Mouse (Mus musculus): Measurements from ENCODE around the gene Ppcdc. TPM values are rescaled to one million over a fixed set of nuclear protein-coding genes. Genes with fewer than 3 reads are reported as not detected.

Gene Ppcdc
- polyA plus RNA-seq (2012; rRNA removed; ENCODE audit: low replicate concordance), result 40.6 and 42.8 TPM in 2 replicates

DNA sequence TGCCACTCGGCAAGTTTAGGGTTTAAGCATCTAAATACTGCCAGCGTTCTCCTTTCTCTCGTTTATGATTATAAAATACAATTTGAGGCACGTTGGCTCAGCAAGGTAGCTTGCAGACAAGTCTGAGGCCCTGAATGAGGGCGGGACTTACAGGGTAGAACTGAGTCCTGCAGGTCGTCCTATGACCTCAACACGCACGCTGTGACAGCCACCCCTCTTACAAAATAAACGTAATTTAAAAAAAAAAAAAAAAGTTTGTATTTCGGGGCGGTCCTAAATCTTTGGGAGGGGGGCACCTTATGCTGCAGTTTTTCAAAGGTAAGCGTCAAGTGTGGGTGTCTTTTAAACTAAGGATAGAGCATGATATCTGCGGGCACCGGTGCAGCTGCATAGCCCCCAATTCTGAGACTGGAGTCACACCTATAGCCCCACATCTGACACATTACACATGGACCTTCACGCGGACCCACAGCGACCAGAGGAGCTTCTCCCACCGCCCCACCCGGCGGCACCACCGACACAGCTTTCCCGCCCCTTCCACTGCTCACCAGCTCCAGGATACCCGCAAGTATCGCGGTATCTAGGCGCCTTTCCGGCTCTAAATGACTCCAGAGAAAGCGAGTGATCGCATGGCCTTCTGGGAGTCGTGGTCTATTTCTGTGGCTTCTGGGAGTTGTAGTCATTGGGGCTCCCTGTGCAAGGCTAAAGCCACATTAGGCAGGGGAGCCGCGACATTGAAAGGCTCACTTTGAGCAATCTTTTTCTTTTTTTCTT, at the start of gene Ppcdc:
TSS of gene Ppcdc (minus strand) at position 603 of the 774 bp plus-strand sequence.

DNA sequence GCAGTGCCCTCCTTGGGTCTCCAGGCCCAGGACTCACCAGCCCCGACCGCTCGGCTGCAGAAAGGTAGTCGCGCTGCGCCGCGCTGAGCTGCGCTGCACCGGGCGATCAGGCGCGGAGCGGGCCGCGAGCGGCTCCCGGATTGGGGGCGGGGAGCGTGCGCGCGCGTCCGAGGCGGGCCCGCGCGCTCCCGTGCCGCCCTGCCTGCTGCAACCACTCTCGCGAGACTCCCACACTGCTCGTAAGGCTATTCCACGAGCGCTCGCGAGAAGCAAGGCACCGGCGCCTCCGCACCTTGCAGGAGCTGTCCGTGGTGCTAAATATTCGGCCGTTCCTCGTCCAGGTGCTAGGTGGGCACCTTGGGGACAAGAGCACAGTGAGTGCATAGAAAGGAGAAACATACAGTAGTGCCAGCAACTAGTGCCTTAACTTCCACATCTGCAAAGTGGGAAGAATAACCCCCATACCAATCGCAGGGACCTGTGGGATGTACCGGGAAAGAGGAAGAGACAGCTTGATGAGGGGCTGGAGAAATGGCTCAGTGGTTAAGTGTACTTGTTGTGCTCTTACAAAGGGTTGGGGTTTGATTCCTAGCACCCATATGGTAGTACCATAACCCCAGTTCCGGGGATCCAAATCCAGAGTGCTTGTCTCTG, 28.1 kb upstream of the Ppcdc start, which contains the start of gene Scamp5:
TSS of gene Scamp5 (minus strand) at position 165 of the 654 bp plus-strand sequence.

Other genes with a start within 250 kb of the Ppcdc start
- gene Trcg1, start 203.6 kb downstream of the Ppcdc start, polyA plus RNA-seq (2012; rRNA removed; ENCODE audit: low replicate concordance), result not detected in 2 replicates
- 8.6 and 27.9 TPM in 2 replicates for gene 1700017B05Rik, start 177.5 kb downstream of the Ppcdc start, polyA plus RNA-seq (2012; rRNA removed; ENCODE audit: low replicate concordance)
- 31.3 and 41.5 TPM in 2 replicates for gene Scamp5, start 27.9 kb upstream of the Ppcdc start, polyA plus RNA-seq (2012; rRNA removed; ENCODE audit: low replicate concordance)
- 0.64 and 2.9 TPM in 2 replicates for gene Rpp25, start 63.9 kb upstream of the Ppcdc start, polyA plus RNA-seq (2012; rRNA removed; ENCODE audit: low replicate concordance)
- 340 and 349 TPM in 2 replicates for gene Cox5a, start 81.2 kb upstream of the Ppcdc start, polyA plus RNA-seq (2012; rRNA removed; ENCODE audit: low replicate concordance)
- 9.7 and 18.3 TPM in 2 replicates for gene Fam219b, start 97.4 kb upstream of the Ppcdc start, polyA plus RNA-seq (2012; rRNA removed; ENCODE audit: low replicate concordance)
- gene Mpi, start 112.6 kb upstream of the Ppcdc start, polyA plus RNA-seq (2012; rRNA removed; ENCODE audit: low replicate concordance), result 36.8 and 58.0 TPM in 2 replicates
- gene Scamp2, start 120.8 kb upstream of the Ppcdc start, polyA plus RNA-seq (2012; rRNA removed; ENCODE audit: low replicate concordance), result 80.3 and 132 TPM in 2 replicates
- 28.6 and 44.0 TPM in 2 replicates for gene Ulk3, start 149.3 kb upstream of the Ppcdc start, polyA plus RNA-seq (2012; rRNA removed; ENCODE audit: low replicate concordance)
- gene Cplx3, start 166.2 kb upstream of the Ppcdc start, polyA plus RNA-seq (2012; rRNA removed; ENCODE audit: low replicate concordance), result not detected in 2 replicates
- not detected in 2 replicates for gene Lman1l, start 180.7 kb upstream of the Ppcdc start, polyA plus RNA-seq (2012; rRNA removed; ENCODE audit: low replicate concordance)
- 55.4 and 57.6 TPM in 2 replicates for gene Csk, start 213.5 kb upstream of the Ppcdc start, polyA plus RNA-seq (2012; rRNA removed; ENCODE audit: low replicate concordance)
- gene Cyp1a2, start 243.6 kb upstream of the Ppcdc start, polyA plus RNA-seq (2012; rRNA removed; ENCODE audit: low replicate concordance), result 0.08 TPM in 1 of 2 replicates, not detected in the other
- gene Cyp1a1, start 247.8 kb upstream of the Ppcdc start, polyA plus RNA-seq (2012; rRNA removed; ENCODE audit: low replicate concordance), result 1.3 and 3.2 TPM in 2 replicates